Mouse (Mus musculus): ENCODE results near the gene Sh3kbp1.

Gene Sh3kbp1

DNA sequence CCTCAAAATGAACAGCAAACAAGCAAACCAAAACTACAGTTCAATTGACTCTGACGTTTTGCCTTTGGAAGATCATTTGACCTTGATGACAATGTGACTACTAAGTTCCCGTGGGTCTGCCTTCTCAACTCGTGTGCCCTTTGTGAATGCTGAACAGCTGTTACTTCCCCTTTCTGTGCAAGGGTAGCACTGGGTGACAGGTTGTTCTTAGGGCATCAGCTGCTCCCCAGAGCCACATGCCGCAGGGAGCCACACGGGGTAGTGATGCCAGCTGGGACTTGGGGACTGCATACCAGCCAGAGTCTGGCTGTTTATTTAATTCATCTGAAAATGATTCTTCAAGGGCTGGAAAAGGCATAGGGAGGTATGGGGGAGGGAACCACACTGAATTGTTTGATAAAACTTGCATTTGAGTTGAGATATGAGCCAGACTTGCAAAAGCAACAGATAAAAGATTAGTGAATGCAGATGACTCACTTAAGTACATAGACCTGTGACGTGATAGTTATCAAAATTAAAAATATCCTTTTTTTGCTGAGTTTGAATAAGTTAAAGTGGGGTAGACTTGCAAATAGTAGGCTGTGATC lies 108.5 kb downstream of the Sh3kbp1 start:
- no peak for DNase-seq (ENCODE audit: low read depth, low spot score)

DNA sequence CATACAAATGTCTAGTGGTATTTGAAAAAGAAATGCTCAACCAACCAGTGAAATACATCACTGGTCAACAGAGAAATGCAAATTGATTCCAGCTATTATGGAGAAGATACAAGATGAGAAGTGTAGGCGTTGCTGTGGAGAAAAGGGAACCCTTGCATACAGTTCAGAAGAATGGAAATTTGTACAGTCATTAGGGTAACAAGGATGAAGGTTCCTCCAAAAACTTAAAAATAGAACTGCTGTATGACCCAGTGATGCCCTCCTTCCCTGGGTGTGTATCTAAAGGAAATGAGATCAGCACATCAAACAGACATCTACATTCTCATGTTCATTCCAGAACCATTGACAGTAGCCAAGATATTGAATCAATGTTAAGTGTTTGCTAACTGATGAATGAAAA lies 110.3 kb downstream of the Sh3kbp1 start:
- no peak for DNase-seq (ENCODE audit: low read depth, low spot score)

- no peak for DNase-seq (ENCODE audit: low read depth, low spot score)
Measured at GRCm38 (mm10) chrX:159744035-159744434, 117.0 kb downstream of the Sh3kbp1 start.

DNA sequence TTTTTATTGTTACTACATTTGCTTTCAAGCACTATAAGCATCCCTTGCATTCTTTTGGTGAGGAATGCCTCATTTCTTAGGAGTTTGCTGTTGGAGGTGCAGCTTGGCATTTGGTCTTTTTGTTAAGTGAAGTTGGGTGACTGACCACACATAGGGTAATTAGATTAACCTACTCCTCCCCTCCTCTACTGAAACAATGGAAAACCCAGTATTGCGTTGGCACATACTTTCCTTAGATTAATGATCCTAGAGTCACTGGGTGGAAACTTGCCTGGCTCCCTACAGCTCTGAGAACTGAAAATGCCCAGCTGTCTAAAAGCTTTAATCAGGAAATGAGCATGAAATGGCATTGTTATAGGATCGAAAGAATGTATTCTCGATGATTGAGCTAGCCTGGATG lies 117.5 kb downstream of the Sh3kbp1 start:
- no peak for DNase-seq (ENCODE audit: low read depth, low spot score)

- DNase-seq (ENCODE audit: low read depth, low spot score) = no peak
Measured at GRCm38 (mm10) chrX:159751834-159752233, 124.8 kb downstream of the Sh3kbp1 start.

DNA sequence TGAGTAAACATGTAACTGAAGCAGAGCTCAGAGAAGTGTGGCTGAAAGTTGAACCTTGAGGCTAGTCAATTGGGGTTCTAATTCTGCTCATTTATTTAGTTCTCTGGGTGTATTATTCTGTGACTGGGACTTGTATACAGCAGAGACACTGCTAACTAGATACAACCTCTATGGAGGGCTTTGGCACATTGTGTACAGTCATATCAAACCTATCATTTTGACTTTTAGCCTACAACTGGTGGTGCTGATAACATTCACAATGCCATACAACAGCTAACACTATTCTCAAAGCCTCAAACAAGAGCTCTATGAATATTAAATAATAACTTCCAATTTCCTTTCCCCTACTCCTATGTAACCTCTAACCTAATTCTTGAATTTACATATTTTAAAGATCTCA lies 129.2 kb downstream of the Sh3kbp1 start:
- no peak for DNase-seq (ENCODE audit: low read depth, low spot score)

- DNase-seq (ENCODE audit: low read depth, low spot score) = no peak
Measured at GRCm38 (mm10) chrX:159756901-159757821, 130.1 kb downstream of the Sh3kbp1 start.

DNA sequence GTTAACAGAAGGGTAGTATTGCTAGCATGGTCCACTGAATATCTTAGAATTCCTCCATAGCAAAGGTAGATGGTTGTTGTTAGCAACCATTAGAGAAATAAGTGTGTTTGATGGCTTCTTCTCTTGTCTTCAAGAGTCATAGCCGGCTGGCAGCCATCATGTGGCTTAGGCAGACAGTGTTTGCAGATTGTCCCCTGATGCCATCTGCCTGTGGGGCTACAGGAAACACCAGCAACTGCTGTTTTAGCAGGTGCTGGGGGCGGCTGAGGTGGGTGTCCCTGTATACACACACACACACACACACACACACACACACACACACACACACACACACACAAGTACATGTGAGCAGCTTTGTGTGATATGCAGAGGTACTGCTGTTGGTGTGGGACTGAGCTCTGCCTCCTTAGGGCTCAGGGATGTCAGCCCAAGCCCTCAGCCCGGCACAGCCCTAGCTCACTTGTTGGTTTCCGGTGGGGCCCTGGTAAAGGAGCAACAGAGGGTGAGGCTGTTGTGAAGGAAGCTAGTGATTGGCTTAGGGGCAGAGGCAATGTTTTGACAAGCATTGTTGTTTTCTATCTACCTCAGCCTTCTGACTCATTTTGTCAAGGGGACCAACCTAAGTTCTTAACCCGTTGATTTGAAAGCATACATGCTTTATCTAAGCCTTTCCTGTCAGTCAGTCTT lies 130.9 kb downstream of the Sh3kbp1 start:
- no peak for DNase-seq (ENCODE audit: low read depth, low spot score)

GRCm38 (mm10) chrX:159763801-159764200 lies 136.7 kb downstream of the Sh3kbp1 start:
- no peak for DNase-seq (ENCODE audit: low read depth, low spot score)

GRCm38 (mm10) chrX:159765850-159766249 lies 138.8 kb downstream of the Sh3kbp1 start:
- DNase-seq (ENCODE audit: low read depth, low spot score) = no peak

DNA sequence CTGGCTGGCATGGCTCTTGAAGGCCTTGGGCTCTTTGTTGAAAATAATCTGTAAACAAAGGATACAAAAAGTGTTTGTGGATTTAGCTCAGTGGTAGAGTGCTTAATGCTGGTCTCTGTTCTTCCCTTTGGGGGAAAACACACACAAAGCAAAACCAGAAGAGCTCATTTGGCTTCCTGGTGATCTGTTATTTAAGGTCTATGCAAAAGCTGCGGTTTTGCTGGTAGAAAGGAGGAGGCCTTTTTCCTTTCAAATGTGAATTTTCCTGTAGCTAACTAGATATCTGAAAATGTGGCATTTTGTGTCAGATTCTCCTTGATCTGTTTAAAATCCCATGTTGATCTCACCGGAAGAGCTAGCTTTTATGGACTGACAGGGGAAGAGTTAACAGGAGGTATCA lies 141.9 kb downstream of the Sh3kbp1 start:
- DNase-seq (ENCODE audit: low read depth, low spot score) = no peak

DNA sequence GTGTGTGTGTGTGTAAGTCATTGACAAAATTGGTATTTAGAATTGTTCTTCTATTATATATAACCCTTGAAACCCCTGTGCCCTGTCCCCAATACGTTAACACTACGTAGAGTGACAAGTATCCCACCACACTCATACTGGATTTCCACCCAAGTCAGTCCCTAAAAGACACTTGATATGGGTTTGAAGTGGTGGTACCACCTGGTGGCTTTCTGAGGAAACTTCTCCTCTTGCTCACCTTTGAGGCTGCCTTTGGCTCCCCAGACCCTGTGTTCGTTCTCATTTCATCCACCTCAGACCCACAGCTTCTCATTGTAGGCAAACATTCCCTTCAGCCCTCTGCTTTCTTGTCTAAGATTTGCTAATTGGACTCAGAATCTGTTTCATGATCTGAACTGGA lies 142.7 kb downstream of the Sh3kbp1 start:
- DNase-seq (ENCODE audit: low read depth, low spot score) = no peak

DNA sequence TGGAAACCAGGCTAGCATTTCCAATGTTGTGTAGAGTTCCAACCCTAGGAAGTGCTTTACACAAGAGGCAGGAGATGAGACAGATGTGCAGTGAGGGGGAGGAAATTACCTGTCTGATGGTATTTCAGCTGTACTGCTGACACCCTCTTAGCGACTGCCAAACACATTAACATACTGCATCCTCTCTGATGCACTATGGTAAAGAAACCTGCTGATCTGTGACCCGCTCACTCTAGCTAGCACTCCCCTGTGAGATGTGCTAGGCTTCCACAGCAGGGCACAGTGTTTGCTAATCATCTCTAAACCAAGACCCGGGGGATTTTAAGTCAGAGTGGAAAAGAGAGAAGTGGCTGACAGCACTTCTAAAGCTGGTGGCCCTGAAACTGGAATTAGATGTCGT lies 145.1 kb downstream of the Sh3kbp1 start:
- DNase-seq (ENCODE audit: low read depth, low spot score) = no peak

- DNase-seq (ENCODE audit: low read depth, low spot score) = no peak
Measured at GRCm38 (mm10) chrX:159775042-159775441, 148.0 kb downstream of the Sh3kbp1 start.

DNA sequence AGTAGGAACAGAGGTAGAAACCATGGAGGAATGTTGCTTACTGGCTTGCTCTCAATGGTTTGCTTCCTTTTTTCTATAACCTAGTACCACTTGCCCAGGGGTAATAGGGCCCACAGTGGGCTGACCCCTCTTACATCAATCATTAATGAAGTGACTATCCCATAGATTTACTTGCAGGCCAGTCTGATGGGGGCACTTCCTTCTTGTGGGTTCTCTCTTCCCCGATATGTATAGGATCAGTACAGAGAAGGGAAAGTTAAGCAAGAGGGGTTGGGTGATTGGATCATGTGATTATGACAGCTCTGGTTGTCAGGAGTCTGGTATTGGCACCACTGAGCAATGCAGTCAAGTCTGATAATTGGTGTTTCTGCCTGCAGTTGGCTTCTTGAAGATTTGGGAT lies 151.7 kb downstream of the Sh3kbp1 start:
- DNase-seq (ENCODE audit: low read depth, low spot score) = no peak

DNA sequence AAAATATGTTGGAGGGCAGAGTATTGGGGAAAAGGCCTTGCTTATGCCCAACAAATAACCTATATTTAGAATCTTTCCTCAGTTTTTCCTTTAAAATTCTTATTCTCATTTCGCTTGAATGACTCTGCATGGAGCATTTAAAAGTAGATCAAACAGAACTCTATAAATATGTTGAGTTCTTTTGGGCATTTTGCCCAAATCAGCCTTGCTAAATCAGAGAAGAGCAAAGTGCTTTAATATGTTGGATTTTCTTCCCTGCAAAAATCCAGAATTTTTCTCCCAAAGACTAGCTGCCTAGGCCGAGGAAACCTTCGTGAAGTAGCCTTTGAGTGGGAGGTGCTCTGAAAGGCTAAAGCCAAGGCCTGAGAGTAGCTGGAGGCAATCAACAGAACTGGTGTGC lies 163.4 kb downstream of the Sh3kbp1 start:
- no peak for DNase-seq (ENCODE audit: low read depth, low spot score)

GRCm38 (mm10) chrX:159795603-159796002 lies 168.5 kb downstream of the Sh3kbp1 start:
- no peak for DNase-seq (ENCODE audit: low read depth, low spot score)

- no peak for DNase-seq (ENCODE audit: low read depth, low spot score)
Measured at GRCm38 (mm10) chrX:159804371-159804770, 177.3 kb downstream of the Sh3kbp1 start.

- no peak for DNase-seq (ENCODE audit: low read depth, low spot score)
Measured at GRCm38 (mm10) chrX:159809510-159809909, 182.4 kb downstream of the Sh3kbp1 start.

- no peak for DNase-seq (ENCODE audit: low read depth, low spot score)
Measured at GRCm38 (mm10) chrX:159810469-159810868, 183.4 kb downstream of the Sh3kbp1 start.

- no peak for DNase-seq (ENCODE audit: low read depth, low spot score)
Measured at GRCm38 (mm10) chrX:159817508-159817907, 190.4 kb downstream of the Sh3kbp1 start.

DNA sequence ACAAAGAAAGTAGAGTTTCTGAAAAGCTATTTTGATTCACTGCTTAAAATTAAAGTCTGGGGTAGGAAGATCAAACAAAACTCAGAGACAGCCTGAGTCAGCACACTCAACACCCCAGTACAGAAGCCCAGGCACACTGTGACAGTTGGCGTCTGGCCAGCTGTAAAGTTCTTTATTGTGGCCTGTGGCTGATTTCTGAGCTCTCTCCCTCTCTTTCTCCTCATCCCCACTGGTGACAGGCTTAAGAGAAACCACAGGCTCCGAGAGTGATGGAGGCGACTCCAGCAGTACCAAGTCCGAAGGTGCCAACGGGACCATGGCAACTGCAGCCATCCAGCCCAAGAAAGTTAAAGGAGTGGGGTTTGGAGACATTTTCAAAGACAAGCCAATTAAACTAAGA lies 201.1 kb downstream of the Sh3kbp1 start:
- no peak for DNase-seq (ENCODE audit: low read depth, low spot score)

All from retina, adult 2 months (tissue).